Mouse (Mus musculus) lung, adult 2 months (tissue): ENCODE data around the gene Cmtm4. TPM values are rescaled to one million over a fixed set of nuclear protein-coding genes. Genes with fewer than 3 reads are reported as not detected.
A peak's percentile ranks its signal among the peaks of the same experiment; 100 is the strongest.

Source experiments
- DNase-seq: peaks from one replicate; pipeline ENCODE4 v3.0.0; 2022
- H3K4me1 ChIP-seq: fragments of 200-500 bp; 2 replicates; pipeline ENCODE4 v1.6.1; 2011; ENCODE audit warnings: low read length; ENCODE audit not compliant: control insufficient read depth, insufficient read depth
- H3K4me3 ChIP-seq: fragments of 200-500 bp; replicated peaks from 2 replicates; pipeline ENCODE3; 2011; ENCODE audit warnings: low read depth, mild to moderate bottlenecking, control low read depth, low read length; ENCODE audit errors: extremely low read depth
- CTCF ChIP-seq: fragments of 200-500 bp; IDR thresholded peaks from 2 replicates; pipeline ENCODE4 v1.5.1; 2011; ENCODE audit warnings: mild to moderate bottlenecking, low read length, control low read depth; ENCODE audit not compliant: insufficient read depth
- POLR2A ChIP-seq: fragments of 200-500 bp; IDR thresholded peaks from 2 replicates; pipeline ENCODE4 v1.6.1; 2011; ENCODE audit warnings: low read depth, mild to moderate bottlenecking, control low read depth, low read length, borderline replicate concordance; ENCODE audit errors: extremely low read depth
- WGBS: fragments of 180-500 bp; shearing (Covaris S2); methylation state at CpG from one replicate; pipeline ENCODE4 v1.1.7; 2018; 5-methylcytosine and 5-hydroxymethylcytosine counted together
- polyA plus RNA-seq: library from polyadenylated mRNA; depleted of rRNA; stranded (reverse); fragments of >200 nt; gene quantifications from 2 replicates; pipeline ENCODE4 v1.2.3, GENCODE M21; 2012

The Cmtm4 gene
- polyA plus RNA-seq, 1 experiment = 22.4 TPM

DNA sequence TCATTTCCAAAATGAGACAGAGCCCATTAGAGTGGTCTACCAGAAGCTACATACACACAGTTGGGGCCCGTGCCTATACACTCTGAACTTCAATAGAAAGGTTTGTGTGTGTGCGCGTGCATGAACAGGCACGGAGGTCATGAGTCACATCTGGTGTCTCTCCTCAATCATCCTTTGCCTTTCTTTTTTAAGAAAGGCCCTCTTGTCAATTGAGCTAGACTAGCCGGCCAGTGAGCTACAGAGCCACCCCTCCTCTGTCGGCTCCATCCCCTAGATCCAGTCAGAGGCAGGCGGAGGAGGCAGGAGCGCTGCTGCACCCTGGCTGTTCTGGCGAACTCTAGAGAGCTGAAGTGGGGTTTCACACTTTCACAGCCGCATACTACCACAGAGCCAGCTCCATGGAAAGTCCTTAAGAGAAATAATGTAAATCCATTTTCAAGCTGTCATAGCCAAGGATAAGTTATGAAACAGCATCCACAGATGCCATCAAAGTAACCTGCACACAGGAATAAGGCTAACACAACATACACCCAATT lies 16.2 kb downstream of the Cmtm4 start:
- Histone ChIP-seq H3K4me1 (peaks cover 22% of the 10 kb centered on the region), H3K4me3 (no peak overlapping the region)
- DNase-seq = no peak
- TF ChIP-seq CTCF (no peak), POLR2A (no peak)
- 74% methylated on average over 10 of the region's 10 CpGs for WGBS

DNA sequence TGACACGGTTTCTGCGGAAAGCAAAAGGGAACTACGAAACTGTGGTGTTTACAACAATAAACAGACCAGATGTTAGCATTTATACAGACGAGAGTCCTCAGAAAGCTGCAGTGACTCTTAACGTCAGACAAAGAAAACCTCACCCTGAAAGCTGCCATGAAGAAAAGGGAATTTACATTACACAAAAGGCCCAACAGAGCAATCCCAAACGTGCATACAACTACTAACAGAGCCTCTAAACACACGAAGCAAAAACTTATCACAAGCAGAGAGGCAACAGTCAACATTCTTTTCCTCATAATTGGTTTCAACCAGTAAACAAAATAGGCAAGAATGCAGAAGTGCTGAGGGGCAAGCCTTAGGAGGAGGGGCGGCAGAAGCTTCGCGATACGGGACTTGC lies 18.9 kb downstream of the Cmtm4 start:
- 61% methylated on average over 11 of the region's 11 CpGs for WGBS
- DNase-seq = no peak
- Histone ChIP-seq H3K4me3 (no peak overlapping the region), H3K4me1 (peaks cover 13% of the 10 kb centered on the region)
- TF ChIP-seq CTCF (no peak), POLR2A (no peak)

DNA sequence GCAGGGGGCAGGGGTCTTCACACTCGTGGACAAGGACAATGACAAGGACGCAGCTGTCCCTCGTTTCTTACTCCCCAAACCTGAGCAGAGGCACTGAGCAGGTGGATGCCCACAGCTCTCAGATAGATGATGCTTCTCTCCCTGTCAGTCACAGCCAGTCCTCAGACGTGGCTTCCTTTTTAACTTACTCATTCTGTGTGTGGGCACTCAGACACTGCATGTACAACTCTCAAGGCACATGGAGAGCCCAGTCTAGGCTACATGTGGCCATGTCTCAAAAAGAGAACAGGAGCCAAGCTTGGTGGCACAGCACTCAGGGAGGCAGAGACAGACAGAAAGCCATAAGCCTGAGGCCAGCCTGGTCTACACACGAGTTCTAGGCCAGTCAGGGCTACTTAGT lies 19.6 kb downstream of the Cmtm4 start:
- Histone ChIP-seq H3K4me3 (no peak overlapping the region), H3K4me1 (peaks cover 13% of the 10 kb centered on the region)
- WGBS = 64% methylated on average over 5 of the region's 5 CpGs
- TF ChIP-seq POLR2A (no peak), CTCF (no peak)
- no peak for DNase-seq

DNA sequence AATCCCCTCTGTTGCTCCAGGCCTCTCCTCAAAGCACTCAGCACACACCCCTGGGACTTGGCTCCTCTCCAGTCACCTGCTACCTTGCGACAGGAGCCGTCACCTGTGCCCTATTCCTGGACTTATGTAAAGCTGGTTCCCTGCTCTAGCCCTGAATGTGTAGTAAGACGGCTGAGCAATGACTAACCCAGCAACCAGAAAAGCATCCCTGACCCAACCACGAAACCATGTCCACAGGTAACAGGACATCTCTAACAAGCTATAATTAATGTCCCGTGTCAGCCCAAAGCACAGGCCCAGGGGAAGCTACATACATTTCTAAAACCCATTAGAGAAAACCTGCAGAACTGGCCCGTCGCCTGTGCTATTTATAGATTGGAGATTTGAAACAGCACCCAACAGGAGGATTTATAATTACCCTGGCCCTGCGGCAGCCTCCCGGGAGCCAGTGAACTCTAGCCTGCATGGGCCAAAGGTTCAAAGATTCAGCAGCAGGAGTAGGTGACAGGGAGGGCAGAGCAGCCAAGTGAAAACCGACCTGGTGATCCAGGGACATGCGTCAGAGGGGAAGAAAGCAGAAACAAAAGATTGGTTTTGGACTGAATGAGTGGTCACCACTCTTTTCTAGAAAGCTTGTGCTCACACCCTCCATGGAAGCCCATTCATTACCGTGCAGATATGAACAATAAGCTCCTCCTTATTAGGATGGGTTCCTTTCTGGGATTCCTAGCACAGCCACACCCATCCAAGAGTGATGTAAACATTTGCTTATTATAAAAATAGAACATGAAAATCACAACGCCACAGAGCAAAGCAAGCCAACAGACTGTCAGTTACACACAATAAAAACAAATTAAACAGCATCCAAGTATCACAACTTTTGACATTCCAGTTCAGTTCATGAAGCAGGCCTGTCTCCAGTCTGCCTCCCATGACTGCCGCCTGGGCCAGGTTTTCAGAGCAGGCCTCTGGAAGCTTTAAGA lies 20.5 kb downstream of the Cmtm4 start:
- no peak for TF ChIP-seq CTCF
- DNase-seq = peak; percentile 43
- 35% methylated on average over 14 of the region's 14 CpGs for WGBS
- H3K4me1 ChIP-seq = peaks cover 13% of the 10 kb centered on the region
- no peak overlapping the region for H3K4me3 ChIP-seq

DNA sequence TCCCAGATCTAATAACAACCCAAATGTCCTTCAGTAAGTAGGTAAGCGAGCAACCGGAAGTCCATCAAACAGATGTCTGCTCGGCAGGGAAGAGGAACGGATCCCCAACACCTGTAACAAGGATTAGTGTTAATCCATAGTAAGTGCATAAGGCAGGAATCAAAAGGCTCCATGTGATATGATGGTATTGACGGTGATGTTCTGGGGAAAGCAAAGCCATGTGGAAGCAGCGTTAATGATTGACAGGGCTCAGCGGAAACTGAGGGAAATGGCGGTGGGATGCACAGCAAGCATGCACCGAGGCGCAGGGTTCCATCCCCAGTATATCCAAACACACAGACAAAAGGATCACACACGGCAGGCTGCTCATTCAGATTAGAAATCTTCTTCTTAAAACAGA lies 21.3 kb downstream of the Cmtm4 start:
- no peak for TF ChIP-seq POLR2A
- TF ChIP-seq CTCF = no peak
- Histone ChIP-seq H3K4me3 (no peak overlapping the region), H3K4me1 (peaks cover 13% of the 10 kb centered on the region)
- DNase-seq = no peak
- 75% methylated on average over 11 of the region's 11 CpGs for WGBS

DNA sequence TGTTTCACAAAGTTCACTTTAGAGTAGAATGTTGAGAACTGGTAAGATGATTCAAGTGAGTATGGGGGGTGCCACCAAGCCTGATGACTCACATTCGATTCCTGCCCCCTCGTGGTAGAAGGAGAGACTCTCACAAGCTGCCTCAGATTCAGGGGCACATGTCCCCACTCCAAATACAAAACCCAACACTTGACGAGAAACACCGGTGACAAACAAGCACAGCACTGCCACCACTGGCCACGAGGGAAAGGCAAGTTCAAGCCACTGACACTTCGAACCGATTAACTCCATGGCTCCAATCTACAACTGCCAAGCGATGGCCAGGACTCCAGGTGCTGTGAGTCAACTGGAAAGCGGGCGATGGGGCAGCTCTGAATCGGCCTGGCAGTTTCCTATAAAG lies 21.8 kb downstream of the Cmtm4 start:
- 62% methylated on average over 11 of the region's 11 CpGs for WGBS

DNA sequence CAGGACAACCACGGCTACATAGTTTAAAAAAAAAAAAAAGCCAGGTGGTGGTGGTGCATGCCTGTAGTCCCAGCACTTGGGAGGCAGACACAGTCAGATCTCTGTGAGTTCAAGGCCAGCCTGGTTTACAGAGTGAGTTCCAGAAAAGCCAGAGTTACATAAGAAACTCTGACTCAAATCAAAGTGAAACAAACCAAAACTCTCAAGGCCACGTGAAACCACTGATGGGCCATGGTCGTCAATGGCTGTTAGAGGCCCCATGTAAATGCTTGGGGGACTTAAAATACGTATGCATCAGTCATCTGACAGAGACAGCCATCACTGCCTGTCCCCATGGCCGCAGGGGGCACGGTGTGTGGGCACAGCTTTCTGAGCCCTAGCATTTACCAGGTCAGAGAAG lies 24.5 kb downstream of the Cmtm4 start:
- H3K4me3 ChIP-seq = no peak overlapping the region
- WGBS = 88% methylated on average over 6 of the region's 6 CpGs
- peaks cover 13% of the 10 kb centered on the region for H3K4me1 ChIP-seq
- TF ChIP-seq CTCF (no peak), POLR2A (no peak)
- DNase-seq = no peak

More for the DNA sequence above, 21.8 kb downstream of the Cmtm4 start:
- DNase-seq = peak; percentile 30
- TF ChIP-seq POLR2A = no peak
- TF ChIP-seq CTCF = 0 out of 2 replicates have a peak, but pooled peaks have one; percentile 25
- Histone ChIP-seq H3K4me3 (no peak overlapping the region), H3K4me1 (peaks cover 13% of the 10 kb centered on the region)

DNA sequence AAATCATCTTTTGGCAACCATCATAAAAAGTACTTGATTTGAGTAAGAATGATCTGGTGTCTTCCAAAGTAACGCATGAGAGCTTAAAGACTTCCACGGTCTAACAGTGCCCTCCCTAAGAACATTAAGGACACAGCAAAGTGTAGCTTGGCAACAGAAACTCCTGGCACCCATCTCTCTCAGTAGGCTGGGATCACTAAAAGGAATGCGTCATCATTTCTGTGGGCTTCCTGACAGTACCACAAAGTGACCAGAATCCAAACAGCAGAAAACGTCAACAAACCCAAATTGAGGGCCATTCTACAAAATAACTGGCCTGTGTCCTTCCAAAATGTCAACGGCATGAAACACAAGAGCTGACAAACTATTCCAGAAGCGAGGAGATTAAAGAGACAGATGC lies 25.5 kb downstream of the Cmtm4 start:
- WGBS = 33% methylated on average over 6 of the region's 6 CpGs
- DNase-seq = no peak
- no peak overlapping the region for H3K4me3 ChIP-seq
- peaks cover 4% of the 10 kb centered on the region for H3K4me1 ChIP-seq
- TF ChIP-seq CTCF = no peak
- no peak for TF ChIP-seq POLR2A

DNA sequence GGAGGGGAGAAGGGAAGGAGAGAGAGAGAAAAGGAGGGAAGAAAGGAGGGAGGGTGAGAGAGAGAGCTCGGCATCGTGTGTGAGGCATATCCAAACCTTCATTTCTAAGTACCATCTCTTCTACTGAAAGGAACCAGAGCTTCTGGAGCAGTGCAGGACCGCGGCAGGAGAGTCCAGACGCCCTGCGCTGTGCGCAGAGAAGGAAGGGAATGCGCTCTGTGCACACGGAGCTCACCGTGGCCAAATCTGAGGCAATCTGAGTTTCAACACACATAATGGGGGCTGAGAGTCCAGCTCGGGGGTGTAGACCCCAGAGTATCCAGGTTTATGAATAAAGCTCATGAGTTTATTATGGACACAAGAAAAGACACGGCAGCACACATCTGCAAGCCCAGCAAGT lies 26.0 kb downstream of the Cmtm4 start:
- Histone ChIP-seq H3K4me1 (no peaks in the 10 kb centered on the region), H3K4me3 (no peak overlapping the region)
- no peak for TF ChIP-seq CTCF
- TF ChIP-seq POLR2A = no peak
- no peak for DNase-seq
- WGBS = 58% methylated on average over 12 of the region's 12 CpGs

DNA sequence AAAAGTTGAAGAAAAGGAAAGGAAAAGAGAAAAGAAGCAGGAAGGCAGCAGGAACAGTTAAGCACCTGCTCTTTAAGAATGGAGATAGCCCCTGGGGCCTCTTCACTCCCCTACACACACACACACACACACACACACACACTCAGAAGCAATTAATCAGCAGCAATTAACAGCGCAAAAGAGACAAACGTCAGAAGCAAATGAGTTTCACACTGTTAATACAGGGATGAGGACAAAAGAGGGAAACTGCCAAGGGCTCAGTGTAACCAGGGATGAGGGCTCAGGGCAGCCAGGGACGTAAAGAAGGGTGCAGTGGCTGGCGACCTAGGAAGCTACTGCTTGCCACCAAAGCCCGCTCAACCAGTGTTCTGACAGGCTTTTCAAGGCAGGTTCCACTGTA lies 28.2 kb downstream of the Cmtm4 start:
- Histone ChIP-seq H3K4me1 (no peaks in the 10 kb centered on the region), H3K4me3 (no peak overlapping the region)
- no peak for DNase-seq
- no peak for TF ChIP-seq POLR2A
- TF ChIP-seq CTCF = no peak
- WGBS = 76% methylated on average over 5 of the region's 5 CpGs
